19 mouse cellular contexts compared by ENCODE assay signal in the genomic region with DNA sequence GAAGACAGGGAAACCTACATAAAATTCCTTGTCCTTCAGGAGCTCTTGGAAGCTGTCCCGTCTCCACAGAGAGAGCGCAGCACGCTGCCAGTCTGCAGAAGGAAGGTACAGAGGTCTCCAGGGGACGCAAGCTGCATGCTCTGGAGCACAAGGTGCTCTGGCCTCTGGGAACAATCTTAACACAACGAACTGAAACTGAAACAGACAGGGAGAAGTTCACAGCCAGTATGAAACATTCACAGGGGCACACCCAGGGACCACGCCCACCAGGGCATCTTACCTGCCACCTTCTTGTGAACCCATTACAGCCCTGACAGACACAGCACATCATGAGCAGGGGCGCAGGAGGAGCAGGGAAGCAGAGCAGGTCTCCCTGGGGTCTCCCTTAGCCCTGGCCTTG. TPM values are rescaled to one million over a fixed set of nuclear protein-coding genes. Genes with fewer than 3 reads are reported as not detected.
DNase-seq lines count a peak whose midpoint lies in the region; ATAC-seq and TF ChIP-seq lines count a peak whose summit lies in the region.
"Had no signal": no experiment of that assay in that cellular context is flagged by ENCODE, and none has a peak within 500 bp of the region (broad histone marks: within the 10 kb centered on the region; RNA-seq: fewer than 3 reads in every experiment).

No protein-coding gene starts in this region.

- ATAC-seq in liver, embryonic 13.5 days (ENCODE audit: low read depth), result no peak
- ATAC-seq in liver, postnatal 0 days, result no peak

- peaks cover 67% of the 10 kb centered on the region for H3K36me3 ChIP-seq in liver, embryonic 13.5 days
- peaks cover 15% of the 10 kb centered on the region for H3K36me3 ChIP-seq in liver, postnatal 0 days (replicated peaks; ENCODE audit: insufficient read depth, low read length)
- peaks cover 34 to 81% of the 10 kb centered on the region in 2 experiments for H3K36me3 ChIP-seq in CH12.LX (replicated peaks in 1 of 2; ENCODE audit: control insufficient read depth in 1 of 2, insufficient read depth in 1 of 2, low read length in 1 of 2)
- no peaks in the 10 kb centered on the region for H3K36me3 ChIP-seq in spleen, adult 2 months (ENCODE audit: control insufficient read depth, insufficient read depth, low read length)
- H3K36me3 ChIP-seq: neural tube, embryonic 13.5 days had no signal

- H3K9me3 ChIP-seq in liver, embryonic 13.5 days (replicated peaks), result no peaks in the 10 kb centered on the region
- no peaks in the 10 kb centered on the region for H3K9me3 ChIP-seq in liver, postnatal 0 days (ENCODE audit: low read length)
- no peaks in the 10 kb centered on the region for H3K9me3 ChIP-seq in CH12.LX (replicated peaks; ENCODE audit: low read length)
- H3K9me3 ChIP-seq: forebrain, embryonic 12.5 days; kidney, embryonic 15.5 days; limb, embryonic 13.5 days; neural tube, embryonic 13.5 days; stomach, embryonic 15.5 days had no signal

- WGBS in liver, embryonic 13.5 days (ENCODE audit: insufficient replicate concordance), result 85% methylated on average over 7 of the region's 7 CpGs
- WGBS in liver, postnatal 0 days (ENCODE audit: insufficient replicate concordance), result 82% methylated on average over 7 of the region's 7 CpGs
- WGBS in large intestine, adult 2 months, result 56% methylated on average over 7 of the region's 7 CpGs
- WGBS in spleen, adult 2 months, result 44% methylated on average over 7 of the region's 7 CpGs

- no peak overlapping the region for H3K27ac ChIP-seq in liver, embryonic 13.5 days
- no peak overlapping the region for H3K27ac ChIP-seq in liver, postnatal 0 days (ENCODE audit: low read depth)
- no peak overlapping the region for H3K27ac ChIP-seq in CH12.LX (ENCODE audit: insufficient read depth, low read depth)
- H3K27ac ChIP-seq in spleen, adult 2 months (ENCODE audit: insufficient read depth, low read length), result peak overlapping the region; percentile 34; the same call in 1 of the 2 replicates
- H3K27ac ChIP-seq: forebrain, embryonic 12.5 days; kidney, embryonic 15.5 days; limb, embryonic 13.5 days; neural tube, embryonic 13.5 days; stomach, embryonic 15.5 days had no signal

- TF ChIP-seq EP300 in liver, postnatal 0 days (IDR thresholded peaks at IDR 0.05; ENCODE audit: low read depth), result no peak
- TF ChIP-seq EP300 in CH12.LX (IDR thresholded peaks at IDR 0.05; ENCODE audit: low read length), result no peak

- H3K4me3 ChIP-seq in liver, embryonic 13.5 days (replicated peaks), result no peak overlapping the region
- H3K4me3 ChIP-seq in liver, postnatal 0 days (ENCODE audit: low read depth, low read length), result no peak overlapping the region
- H3K4me3 ChIP-seq in CH12.LX (replicated peaks in 1 of 3; ENCODE audit: low read depth in 2 of 3, low read length in 2 of 3, poor library complexity in 1 of 3), result peak overlapping the region in 1 of 3 experiments; percentile 27
- H3K4me3 ChIP-seq in spleen, adult 2 months (ENCODE audit: extremely low read depth, insufficient read depth, insufficient read length), result peak overlapping the region; percentile 11; the same call in 1 of the 2 replicates
- H3K4me3 ChIP-seq: forebrain, embryonic 12.5 days; kidney, embryonic 15.5 days; limb, embryonic 13.5 days; neural tube, embryonic 13.5 days; stomach, embryonic 15.5 days had no signal

- H3K79me2 ChIP-seq in CH12.LX (replicated peaks; ENCODE audit: control insufficient read depth, extremely low read depth, insufficient read depth, poor library complexity, severe bottlenecking), result no peaks in the 10 kb centered on the region

- no peak overlapping the region for H3K4me2 ChIP-seq in liver, embryonic 13.5 days
- H3K4me2 ChIP-seq in liver, postnatal 0 days (ENCODE audit: low read depth, low read length), result no peak overlapping the region
- H3K4me2 ChIP-seq in CH12.LX (ENCODE audit: insufficient read depth, low read depth, poor library complexity, severe bottlenecking), result peak overlapping the region; percentile 59
- H3K4me2 ChIP-seq: forebrain, embryonic 12.5 days; kidney, embryonic 15.5 days; limb, embryonic 13.5 days; neural tube, embryonic 13.5 days; stomach, embryonic 15.5 days had no signal

- DNase-seq in liver, embryonic 13.5 days, result no peak
- no peak for DNase-seq in liver, postnatal 0 days
- peak; percentile 64 for DNase-seq in CH12.LX (ENCODE audit: extremely low read depth)
- DNase-seq in large intestine, adult 2 months (ENCODE audit: low read depth, low spot score), result peak; percentile 35
- peak; percentile 37 to 47 for DNase-seq in spleen, adult 2 months (ENCODE audit: low read depth in 1 of 2, low spot score in 2 of 2)
- DNase-seq in heart, postnatal 4 days, result no peak
- DNase-seq in urinary bladder, adult 18-20 months (ENCODE audit: low spot score in 2 of 2), result no peak
- no peak for DNase-seq in cerebellum, postnatal 4 days (ENCODE audit: low spot score in 2 of 2)
- DNase-seq: adrenal gland, adult 2 months; cerebellum, adult 8-10 months; gastrocnemius, postnatal 25 days; midbrain, embryonic 14.5 days; thymus, adult 2 months had no signal

- no peak for TF ChIP-seq CTCF in liver, postnatal 0 days (IDR thresholded peaks at IDR 0.05; ENCODE audit: low read depth)
- no peak for TF ChIP-seq CTCF in CH12.LX (conservative IDR thresholded peaks at IDR 0.05 in 1 of 2, IDR thresholded peaks at IDR 0.05 in 1 of 2; ENCODE audit: low read depth in 2 of 2, low read length in 2 of 2)
- no peak for TF ChIP-seq CTCF in spleen, adult 2 months (IDR thresholded peaks at IDR 0.05; ENCODE audit: extremely low read depth, insufficient read depth, insufficient read length, insufficient replicate concordance)

- TF ChIP-seq RAD21 in CH12.LX (IDR thresholded peaks at IDR 0.05; ENCODE audit: low read depth, low read length), result no peak

- no peaks in the 10 kb centered on the region for H3K27me3 ChIP-seq in liver, embryonic 13.5 days
- H3K27me3 ChIP-seq in liver, postnatal 0 days (ENCODE audit: insufficient read depth, low read length), result no peaks in the 10 kb centered on the region
- no peaks in the 10 kb centered on the region for H3K27me3 ChIP-seq in CH12.LX (replicated peaks)
- no peaks in the 10 kb centered on the region for H3K27me3 ChIP-seq in spleen, adult 2 months (ENCODE audit: control insufficient read depth, insufficient read depth, low read length)
- H3K27me3 ChIP-seq: forebrain, embryonic 12.5 days; kidney, embryonic 15.5 days; limb, embryonic 13.5 days; neural tube, embryonic 13.5 days; stomach, embryonic 15.5 days had no signal

- dilution Hi-C loops in CH12.LX (cut with MboI; ENCODE audit: extremely low pct_ligation_motif_present, extremely low pct_unique_long_range_greater_than_20kb, low sequenced_read_pairs), result no loop called here

- no peak for TF ChIP-seq POLR2A in CH12.LX (IDR thresholded peaks at IDR 0.05; ENCODE audit: low read depth, low read length)
- TF ChIP-seq POLR2A in spleen, adult 2 months (IDR thresholded peaks at IDR 0.05; ENCODE audit: low read depth, low read length), result no peak

- peaks cover 4% of the 10 kb centered on the region; the same call in 1 of the 2 replicates for H3K4me1 ChIP-seq in liver, embryonic 13.5 days (replicated peaks)
- no peaks in the 10 kb centered on the region for H3K4me1 ChIP-seq in liver, postnatal 0 days (ENCODE audit: insufficient read depth)
- H3K4me1 ChIP-seq in CH12.LX (ENCODE audit: control insufficient read depth in 1 of 2, insufficient read depth in 2 of 2), result peaks cover 17 to 31% of the 10 kb centered on the region in 2 experiments
- peaks cover 7% of the 10 kb centered on the region; the same call in 1 of the 2 replicates for H3K4me1 ChIP-seq in spleen, adult 2 months (ENCODE audit: control insufficient read depth, insufficient read depth, insufficient read length)
- H3K4me1 ChIP-seq: forebrain, embryonic 12.5 days; kidney, embryonic 15.5 days; limb, embryonic 13.5 days; neural tube, embryonic 13.5 days; stomach, embryonic 15.5 days had no signal

- in situ Hi-C loops in CH12.LX (cut with MboI; ENCODE audit: low pct_ligation_motif_present, low pct_unique_long_range_greater_than_20kb, low sequenced_read_pairs), result no loop called here

- H3K9ac ChIP-seq in liver, embryonic 13.5 days, result 0 out of 2 replicates have a peak overlapping the region, but pooled peaks have one; percentile 10
- no peak overlapping the region for H3K9ac ChIP-seq in liver, postnatal 0 days (replicated peaks)
- H3K9ac ChIP-seq in CH12.LX (ENCODE audit: insufficient read depth, low read depth), result no peak overlapping the region
- H3K9ac ChIP-seq: forebrain, embryonic 12.5 days; kidney, embryonic 15.5 days; limb, embryonic 13.5 days; neural tube, embryonic 13.5 days; stomach, embryonic 15.5 days had no signal

RNA-seq across cellular contexts. Expression of gene Vps9d1, which starts 29.8 kb away (rescaled TPM):
- 4.0 and 4.4 TPM in 2 replicates for polyA plus RNA-seq in liver, embryonic 13.5 days (2015; fragmentation: Nextera tagmentation; extraction: Ambion mirVana)
- polyA plus RNA-seq in liver, postnatal 0 days (2015; fragmentation: Nextera tagmentation; extraction: Ambion mirVana), result 3.9 and 4.5 TPM in 2 replicates
- 5.2 and 5.5 TPM in 2 replicates for total RNA-seq in CH12.LX (2012; rRNA removed)
- total RNA-seq in CH12.LX (2014; rRNA removed), result 2.8 and 3.1 TPM in 2 replicates
- polyA plus RNA-seq in CH12.LX (2012; ENCODE audit: insufficient read length, low read depth), result 6.3 and 9.7 TPM in 2 replicates
- polyA plus RNA-seq in large intestine, adult 2 months (2012; rRNA removed), result 32.9 and 47.0 TPM in 2 replicates
- 55.7 and 110 TPM in 2 replicates for polyA plus RNA-seq in spleen, adult 2 months (2012; rRNA removed)
- 10 to 100 TPM; 26.4 to 27.3 TPM for total RNA-seq in heart, postnatal 4 days (2021)

RNA-seq across cellular contexts. Expression of gene Zfp276, which starts 30.0 kb away (rescaled TPM):
- polyA plus RNA-seq in liver, embryonic 13.5 days (2015; fragmentation: Nextera tagmentation; extraction: Ambion mirVana), result 6.3 and 7.1 TPM in 2 replicates
- polyA plus RNA-seq in liver, postnatal 0 days (2015; fragmentation: Nextera tagmentation; extraction: Ambion mirVana), result 4.9 and 5.5 TPM in 2 replicates
- 9.6 and 10.2 TPM in 2 replicates for total RNA-seq in CH12.LX (2012; rRNA removed)
- 5.5 and 5.9 TPM in 2 replicates for total RNA-seq in CH12.LX (2014; rRNA removed)
- polyA plus RNA-seq in CH12.LX (2012; ENCODE audit: insufficient read length, low read depth), result 8.7 and 9.2 TPM in 2 replicates
- polyA plus RNA-seq in large intestine, adult 2 months (2012; rRNA removed), result 22.3 and 31.6 TPM in 2 replicates
- 32.6 and 38.7 TPM in 2 replicates for polyA plus RNA-seq in spleen, adult 2 months (2012; rRNA removed)
- total RNA-seq in heart, postnatal 4 days (2021), result 10 to 100 TPM; 14.4 to 14.8 TPM

RNA-seq across cellular contexts. Expression of gene Fanca, which starts 34.4 kb away (rescaled TPM):
- 18.3 and 21.3 TPM in 2 replicates for polyA plus RNA-seq in liver, embryonic 13.5 days (2015; fragmentation: Nextera tagmentation; extraction: Ambion mirVana)
- polyA plus RNA-seq in liver, postnatal 0 days (2015; fragmentation: Nextera tagmentation; extraction: Ambion mirVana), result 6.3 TPM in 2 replicates
- total RNA-seq in CH12.LX (2012; rRNA removed) (39.2 and 50.7 TPM in 2 replicates), CH12.LX (2014; rRNA removed) (21.9 and 26.7 TPM in 2 replicates)
- polyA plus RNA-seq in CH12.LX (2012; ENCODE audit: insufficient read length, low read depth), result 57.8 and 60.6 TPM in 2 replicates
- polyA plus RNA-seq in large intestine, adult 2 months (2012; rRNA removed), result 18.0 and 35.6 TPM in 2 replicates
- 55.7 and 76.1 TPM in 2 replicates for polyA plus RNA-seq in spleen, adult 2 months (2012; rRNA removed)
- total RNA-seq in heart, postnatal 4 days (2021), result 10 to 100 TPM; 16.7 to 22.9 TPM

RNA-seq across cellular contexts. Expression of gene Spata2l, which starts 48.0 kb away (rescaled TPM):
- polyA plus RNA-seq in liver, embryonic 13.5 days (2015; fragmentation: Nextera tagmentation; extraction: Ambion mirVana), result 1.2 TPM in 2 replicates
- 4.2 and 6.6 TPM in 2 replicates for polyA plus RNA-seq in liver, postnatal 0 days (2015; fragmentation: Nextera tagmentation; extraction: Ambion mirVana)
- total RNA-seq in CH12.LX (2012; rRNA removed) (2.1 and 2.3 TPM in 2 replicates), CH12.LX (2014; rRNA removed) (0.63 and 0.95 TPM in 2 replicates)
- 1.4 and 1.9 TPM in 2 replicates for polyA plus RNA-seq in CH12.LX (2012; ENCODE audit: insufficient read length, low read depth)
- 7.8 and 9.0 TPM in 2 replicates for polyA plus RNA-seq in large intestine, adult 2 months (2012; rRNA removed)
- polyA plus RNA-seq in spleen, adult 2 months (2012; rRNA removed), result 12.1 and 13.9 TPM in 2 replicates
- 1 to 10 TPM; 3.7 to 4.2 TPM for total RNA-seq in heart, postnatal 4 days (2021)

RNA-seq across cellular contexts. Expression of gene Spire2, which starts 48.5 kb away (rescaled TPM):
- 3.1 and 3.4 TPM in 2 replicates for polyA plus RNA-seq in liver, embryonic 13.5 days (2015; fragmentation: Nextera tagmentation; extraction: Ambion mirVana)
- 0.80 and 1.1 TPM in 2 replicates for polyA plus RNA-seq in liver, postnatal 0 days (2015; fragmentation: Nextera tagmentation; extraction: Ambion mirVana)
- 2.3 and 2.9 TPM in 2 replicates for total RNA-seq in CH12.LX (2012; rRNA removed)
- 0.96 and 1.1 TPM in 2 replicates for total RNA-seq in CH12.LX (2014; rRNA removed)
- polyA plus RNA-seq in CH12.LX (2012; ENCODE audit: insufficient read length, low read depth), result 2.3 and 2.6 TPM in 2 replicates
- 27.4 and 32.5 TPM in 2 replicates for polyA plus RNA-seq in large intestine, adult 2 months (2012; rRNA removed)
- polyA plus RNA-seq in spleen, adult 2 months (2012; rRNA removed), result 0.88 and 1.1 TPM in 2 replicates
- total RNA-seq in heart, postnatal 4 days (2021), result under 1 TPM; 0.38 to 0.61 TPM
- total RNA-seq: megakaryocyte, adult 5-6 weeks had no signal

Comparison
In these comparisons a context has a peak if more than half of its experiments do, and no peak if none do; other contexts are left out.
1. DNase-seq: peak in CH12.LX (single experiment), large intestine, adult 2 months (single experiment) and spleen, adult 2 months (2 of 2); none in liver, embryonic 13.5 days (single experiment), liver, postnatal 0 days (single experiment), heart, postnatal 4 days (single experiment), urinary bladder, adult 18-20 months (0 of 2) and cerebellum, postnatal 4 days (0 of 2).